Mouse (Mus musculus): Measurements from ENCODE around the gene Dll1. TPM values are rescaled to one million over a fixed set of nuclear protein-coding genes. Genes with fewer than 3 reads are reported as not detected.

Gene Dll1
- total and polyA plus RNA-seq, 2 experiments from 2014 or later, result 11.6 to 20.9 TPM

DNA sequence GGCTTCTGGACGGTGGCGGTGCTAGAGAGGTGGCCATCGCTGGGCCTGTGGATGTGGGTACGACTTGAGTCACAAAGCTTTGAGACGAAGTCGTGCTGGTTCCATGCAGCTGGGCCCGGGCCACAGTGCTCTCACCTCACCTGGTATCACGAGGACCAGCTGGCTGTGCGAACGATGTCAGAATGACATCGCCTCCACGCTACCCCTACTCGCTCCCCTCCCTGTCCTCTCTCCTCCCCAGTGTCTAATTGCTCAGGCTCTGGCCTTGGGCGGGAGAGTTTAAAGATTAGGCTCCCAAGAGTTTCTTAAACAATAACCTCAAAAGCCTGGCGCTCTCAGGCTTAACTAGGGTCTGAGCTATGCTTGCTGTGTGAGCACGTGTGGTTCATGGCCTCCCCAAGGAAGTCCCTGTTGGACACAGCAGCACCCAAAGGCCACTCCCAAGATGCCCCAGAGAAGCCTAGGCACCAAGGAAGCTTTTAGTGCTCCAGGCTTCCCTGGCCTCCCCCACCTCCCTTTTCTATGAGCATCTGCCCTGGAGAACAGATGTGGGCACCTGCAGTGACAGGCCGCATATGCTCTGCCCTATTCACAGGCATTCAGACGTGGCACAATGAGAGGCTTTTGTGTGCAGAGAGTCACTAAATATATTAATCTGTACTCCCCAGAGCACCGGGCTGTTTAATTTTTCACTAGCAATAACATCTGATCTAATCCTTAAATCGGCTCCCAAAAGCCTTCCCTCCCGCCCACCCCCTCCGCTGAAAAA, 4.6 kb upstream of the Dll1 start:
- ATAC-seq (ENCODE audit: low FRiP score) (no peak), DNase-seq (ENCODE audit: low spot score) (no peak)
- no peak for TF ChIP-seq CTCF (IDR thresholded peaks at IDR 0.05)
- H3K27me3 ChIP-seq (ENCODE audit: insufficient read depth, low read length), result 0 out of 2 replicates have a peak, but pooled peaks cover 4% of the 10 kb centered on the region
- H3K4me1 ChIP-seq (ENCODE audit: insufficient read depth, low read length), result peaks cover 13% of the 10 kb centered on the region
- H3K36me3 ChIP-seq (ENCODE audit: insufficient read depth, low read length), result no peaks in the 10 kb centered on the region
- peak overlapping the region; percentile 40 for H3K4me3 ChIP-seq (ENCODE audit: low read depth, low read length)
- H3K4me2 ChIP-seq (ENCODE audit: low read depth, low read length, poor library complexity, severe bottlenecking), result peak overlapping the region; percentile 93
- 5% methylated on average over 22 of the region's 22 CpGs for WGBS
- H3K27ac ChIP-seq (ENCODE audit: low read depth, low read length), result no peak overlapping the region
- no peaks in the 10 kb centered on the region for H3K9me3 ChIP-seq (ENCODE audit: low read length)
- peak overlapping the region; percentile 24; the same call in 1 of the 2 replicates for H3K9ac ChIP-seq (replicated peaks; ENCODE audit: low read length, poor library complexity, severe bottlenecking)

DNA sequence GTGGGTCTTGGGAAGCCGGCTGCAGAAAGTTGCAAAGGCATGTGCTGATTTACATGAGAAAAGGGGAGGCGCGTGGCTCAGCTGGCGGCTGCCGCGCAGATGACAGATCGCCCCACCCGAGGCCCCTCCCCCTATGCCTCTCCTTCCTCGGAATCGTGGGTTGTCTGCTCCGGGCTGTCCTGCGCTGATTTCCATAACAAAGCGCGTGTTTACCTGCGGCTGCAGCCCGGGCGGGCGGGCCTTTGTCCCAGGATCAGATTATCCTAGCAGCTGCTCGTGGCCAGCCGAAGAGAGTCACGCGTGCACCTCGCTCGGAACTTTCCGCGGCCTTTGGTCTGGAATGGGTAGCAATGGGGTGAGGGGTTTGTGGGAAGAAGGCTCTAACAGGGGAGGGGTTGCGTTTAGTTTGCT, 4.0 kb upstream of the Dll1 start:
- H3K9ac ChIP-seq (replicated peaks; ENCODE audit: low read length, poor library complexity, severe bottlenecking), result peak overlapping the region; percentile 24
- no peak for TF ChIP-seq CTCF (IDR thresholded peaks at IDR 0.05)
- WGBS, result under 1% methylated on average over 27 of the region's 27 CpGs
- H3K4me2 ChIP-seq (ENCODE audit: low read depth, low read length, poor library complexity, severe bottlenecking), result peak overlapping the region; percentile 93
- H3K36me3 ChIP-seq (ENCODE audit: insufficient read depth, low read length), result no peaks in the 10 kb centered on the region
- DNase-seq (ENCODE audit: low spot score) (no peak), ATAC-seq (ENCODE audit: low FRiP score) (no peak)
- H3K27me3 ChIP-seq (ENCODE audit: insufficient read depth, low read length), result 0 out of 2 replicates have a peak, but pooled peaks cover 4% of the 10 kb centered on the region
- H3K9me3 ChIP-seq (ENCODE audit: low read length), result no peaks in the 10 kb centered on the region
- peaks cover 13% of the 10 kb centered on the region for H3K4me1 ChIP-seq (ENCODE audit: insufficient read depth, low read length)
- H3K4me3 ChIP-seq (ENCODE audit: low read depth, low read length), result peak overlapping the region; percentile 40
- H3K27ac ChIP-seq (ENCODE audit: low read depth, low read length), result no peak overlapping the region

DNA sequence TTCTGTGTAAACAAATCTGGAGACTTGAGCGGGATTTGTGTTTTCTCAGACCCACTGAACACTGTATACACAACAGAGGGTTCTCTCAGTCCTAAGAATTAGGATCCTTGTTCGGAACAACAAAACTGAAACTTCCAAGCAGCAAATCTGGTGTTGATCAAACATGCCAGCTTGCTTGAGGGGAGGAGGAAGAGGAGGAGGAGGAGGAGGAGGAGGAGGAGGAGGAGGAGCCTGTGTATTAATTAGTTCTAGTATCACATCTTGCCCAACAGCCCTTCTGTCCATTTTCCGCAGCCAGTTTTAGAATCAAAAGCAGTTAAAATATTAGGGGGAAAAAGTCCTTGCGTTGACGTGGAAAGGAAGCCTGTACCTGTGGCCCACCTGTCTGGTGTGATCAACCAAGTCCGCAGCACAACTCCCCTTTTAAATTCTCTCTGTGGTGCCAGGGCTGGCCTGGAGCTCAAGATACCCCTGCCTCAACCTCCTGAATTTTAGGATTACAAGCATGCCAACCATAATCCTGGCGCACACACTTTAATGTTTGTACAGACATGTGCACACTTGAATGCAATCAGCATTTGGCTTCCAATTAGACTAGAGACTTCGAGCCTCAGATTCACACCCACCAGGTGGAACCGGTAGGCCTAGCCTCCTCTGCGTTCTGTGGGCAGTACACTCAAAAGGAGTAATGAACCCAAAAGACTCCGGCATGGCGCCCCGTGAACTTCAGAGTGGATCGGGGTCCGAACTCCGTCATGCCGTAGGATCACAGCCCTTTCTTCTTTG, 3.3 kb upstream of the Dll1 start:
- no peak overlapping the region for H3K27ac ChIP-seq (ENCODE audit: low read depth, low read length)

DNA sequence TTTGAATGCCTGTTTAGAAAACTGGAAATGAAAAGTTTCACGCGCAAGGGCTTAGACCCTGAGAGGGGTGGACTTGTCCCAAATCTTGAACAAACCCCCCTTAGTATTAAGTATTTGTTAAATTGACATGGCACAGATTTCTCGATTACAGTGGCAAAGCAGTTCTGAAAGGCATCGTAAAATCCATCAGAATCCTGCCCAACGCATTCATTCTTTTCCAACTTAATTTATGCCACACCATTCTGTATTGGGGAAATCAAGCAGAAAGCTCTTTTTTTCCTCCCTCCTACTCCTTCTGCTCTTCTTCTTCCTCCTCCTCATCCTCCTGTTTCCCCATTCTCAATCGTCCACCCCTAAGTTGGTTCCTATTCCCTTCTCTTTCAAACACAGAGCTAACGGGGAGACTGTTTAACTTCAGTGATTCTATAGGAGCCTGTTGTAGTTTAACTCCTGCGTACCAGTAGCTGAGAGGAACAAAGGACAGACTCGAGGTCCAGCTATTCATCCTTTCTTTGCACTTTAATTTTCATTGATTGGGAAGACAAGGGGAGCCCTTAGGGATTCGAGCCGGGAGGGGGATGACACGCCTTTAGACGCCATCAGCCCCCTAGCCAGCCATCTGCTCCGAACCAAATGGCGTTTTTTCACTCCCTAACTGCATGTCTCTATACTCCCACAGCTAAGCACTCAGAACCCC, 1.9 kb upstream of the Dll1 start:
- H3K9ac ChIP-seq (replicated peaks; ENCODE audit: low read length, poor library complexity, severe bottlenecking), result no peak overlapping the region
- peaks cover 13% of the 10 kb centered on the region for H3K4me1 ChIP-seq (ENCODE audit: insufficient read depth, low read length)
- DNase-seq (ENCODE audit: low spot score) (no peak), ATAC-seq (ENCODE audit: low FRiP score) (no peak)
- H3K9me3 ChIP-seq (ENCODE audit: low read length), result no peaks in the 10 kb centered on the region
- no peak for TF ChIP-seq CTCF (IDR thresholded peaks at IDR 0.05)
- 5% methylated on average over 15 of the region's 15 CpGs for WGBS
- no peak overlapping the region for H3K27ac ChIP-seq (ENCODE audit: low read depth, low read length)
- H3K4me3 ChIP-seq (ENCODE audit: low read depth, low read length), result no peak overlapping the region
- H3K27me3 ChIP-seq (ENCODE audit: insufficient read depth, low read length), result 0 out of 2 replicates have a peak, but pooled peaks cover 4% of the 10 kb centered on the region
- H3K36me3 ChIP-seq (ENCODE audit: insufficient read depth, low read length), result no peaks in the 10 kb centered on the region
- no peak overlapping the region for H3K4me2 ChIP-seq (ENCODE audit: low read depth, low read length, poor library complexity, severe bottlenecking)

More for the DNA sequence above, 3.3 kb upstream of the Dll1 start:
- H3K4me3 ChIP-seq (ENCODE audit: low read depth, low read length), result peak overlapping the region; percentile 40
- H3K27me3 ChIP-seq (ENCODE audit: insufficient read depth, low read length), result 0 out of 2 replicates have a peak, but pooled peaks cover 4% of the 10 kb centered on the region
- peaks cover 13% of the 10 kb centered on the region for H3K4me1 ChIP-seq (ENCODE audit: insufficient read depth, low read length)
- 11% methylated on average over 17 of the region's 17 CpGs for WGBS
- TF ChIP-seq CTCF (IDR thresholded peaks at IDR 0.05), result no peak
- H3K4me2 ChIP-seq (ENCODE audit: low read depth, low read length, poor library complexity, severe bottlenecking), result peak overlapping the region; percentile 93
- no peaks in the 10 kb centered on the region for H3K9me3 ChIP-seq (ENCODE audit: low read length)
- DNase-seq (ENCODE audit: low spot score) (no peak), ATAC-seq (ENCODE audit: low FRiP score) (no peak)
- H3K36me3 ChIP-seq (ENCODE audit: insufficient read depth, low read length), result no peaks in the 10 kb centered on the region
- peak overlapping the region; percentile 24; the same call in 1 of the 2 replicates for H3K9ac ChIP-seq (replicated peaks; ENCODE audit: low read length, poor library complexity, severe bottlenecking)

DNA sequence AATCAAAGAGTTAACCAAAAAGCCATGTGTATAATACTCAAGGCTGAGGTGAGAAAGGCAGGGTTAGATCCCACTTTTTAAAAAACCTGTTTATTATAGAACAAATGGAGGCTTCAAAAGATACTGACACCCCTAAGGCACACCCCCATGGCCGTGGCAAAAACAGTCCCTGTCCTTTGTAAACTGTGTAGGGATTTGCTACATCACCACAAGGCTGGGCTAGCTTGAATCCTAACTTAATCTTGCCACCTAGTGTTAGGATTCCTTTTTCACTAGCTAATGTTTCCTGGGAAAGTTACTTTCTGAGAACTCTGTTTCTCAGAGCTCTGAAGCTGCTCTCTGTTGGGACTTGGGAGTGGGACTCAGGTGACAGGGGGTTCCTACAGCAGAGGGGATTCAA, 1.2 kb upstream of the Dll1 start:
- Histone ChIP-seq H3K9me3 (ENCODE audit: low read length) (no peaks in the 10 kb centered on the region), H3K4me2 (ENCODE audit: low read depth, low read length, poor library complexity, severe bottlenecking) (peak overlapping the region; percentile 92), H3K4me3 (ENCODE audit: low read depth, low read length) (0 out of 2 replicates have a peak overlapping the region, but pooled peaks have one; percentile 73), H3K4me1 (ENCODE audit: insufficient read depth, low read length) (peaks cover 20% of the 10 kb centered on the region), H3K9ac (replicated peaks; ENCODE audit: low read length, poor library complexity, severe bottlenecking) (no peak overlapping the region), H3K27me3 (ENCODE audit: insufficient read depth, low read length) (0 out of 2 replicates have a peak, but pooled peaks cover 4% of the 10 kb centered on the region), H3K36me3 (ENCODE audit: insufficient read depth, low read length) (no peaks in the 10 kb centered on the region), H3K27ac (ENCODE audit: low read depth, low read length) (no peak overlapping the region)
- DNase-seq (ENCODE audit: low spot score) (peak; percentile 84), ATAC-seq (ENCODE audit: low FRiP score) (no peak)
- TF ChIP-seq CTCF (IDR thresholded peaks at IDR 0.05), result peak; percentile 86
- 0% methylated on average over 1 of the region's 1 CpGs for WGBS

Measured in midbrain, postnatal 0 days (tissue).